Comparison of ENCODE assay signal across 8 mouse cellular contexts in genomic region chr10:68281076-68281774, GRCm38 (mm10). TPM values are rescaled to one million over a fixed set of nuclear protein-coding genes. Genes with fewer than 3 reads are reported as not detected.
DNase-seq lines count a peak whose midpoint lies in the region; ATAC-seq lines count a peak whose summit lies in the region.
"Had no signal": no experiment of that assay in that cellular context is flagged by ENCODE, and none has a peak within 500 bp of the region (broad histone marks: within the 10 kb centered on the region; RNA-seq: fewer than 3 reads in every experiment).

No protein-coding gene starts in this region.

- ATAC-seq in midbrain, embryonic 14.5 days (ENCODE audit: low FRiP score, low TSS enrichment) = no peak

- DNase-seq in kidney, adult 9 months = peak; percentile 31
- no peak for DNase-seq in kidney, postnatal 10 days
- DNase-seq in MN1 (ENCODE audit: low spot score) = peak; percentile 30
- peak; percentile 34 for DNase-seq in embryo, embryonic 11 days
- DNase-seq in midbrain, embryonic 14.5 days = peak; percentile 72
- DNase-seq in ovary, postnatal 36 days (ENCODE audit: low spot score) = no peak
- DNase-seq in gastrocnemius, postnatal 10 days = no peak

- no peak overlapping the region for H3K4me3 ChIP-seq in midbrain, embryonic 14.5 days (replicated peaks; ENCODE audit: low read depth, low read length)

- peak overlapping the region; percentile 70 for H3K4me2 ChIP-seq in midbrain, embryonic 14.5 days (ENCODE audit: low read length)

- no peak overlapping the region for H3K9ac ChIP-seq in midbrain, embryonic 14.5 days (replicated peaks; ENCODE audit: low read length)
- H3K9ac ChIP-seq: liver, embryonic 15.5 days had no signal

- 28% methylated on average over 6 of the region's 6 CpGs for WGBS in midbrain, embryonic 14.5 days

- no peaks in the 10 kb centered on the region for H3K9me3 ChIP-seq in midbrain, embryonic 14.5 days (ENCODE audit: control insufficient read depth, low read length)
- H3K9me3 ChIP-seq: liver, embryonic 15.5 days had no signal

- H3K36me3 ChIP-seq in midbrain, embryonic 14.5 days (ENCODE audit: control insufficient read depth, insufficient read depth, low read length) = no peaks in the 10 kb centered on the region
- H3K36me3 ChIP-seq: liver, embryonic 15.5 days had no signal

- no peaks in the 10 kb centered on the region for H3K27me3 ChIP-seq in midbrain, embryonic 14.5 days (ENCODE audit: control insufficient read depth, insufficient read depth, low read length)

- H3K4me1 ChIP-seq in midbrain, embryonic 14.5 days (ENCODE audit: control insufficient read depth, insufficient read depth, low read length) = peaks cover 28% of the 10 kb centered on the region

- H3K27ac ChIP-seq in midbrain, embryonic 14.5 days (replicated peaks; ENCODE audit: low read depth, low read length) = peak overlapping the region; percentile 65

RNA-seq across cellular contexts. Expression of gene Arid5b, which starts 2.7 kb away (rescaled TPM):
- 18.4 and 22.2 TPM in 2 replicates for polyA plus RNA-seq in midbrain, embryonic 14.5 days (2014; fragmentation: Nextera tagmentation; extraction: Ambion mirVana)
- total RNA-seq in gastrocnemius, postnatal 10 days (2021) = 10 to 100 TPM; 24.8 to 30.5 TPM

Comparison
In these comparisons a context has a peak if more than half of its experiments do, and no peak if none do; other contexts are left out.
1. DNase-seq: peak in kidney, adult 9 months (single experiment), MN1 (single experiment), embryo, embryonic 11 days (single experiment) and midbrain, embryonic 14.5 days (single experiment); none in kidney, postnatal 10 days (single experiment), ovary, postnatal 36 days (single experiment) and gastrocnemius, postnatal 10 days (single experiment).